Mouse (Mus musculus) kidney, adult 10 weeks (tissue): Measurements from ENCODE around the gene Sub1. TPM values are rescaled to one million over a fixed set of nuclear protein-coding genes. Genes with fewer than 3 reads are reported as not detected.

Experiments used
- polyA plus RNA-seq: library from polyadenylated mRNA; stranded (reverse); fragments of 350-450 nt; fragmentation: Illumina TruSeq; extraction: RNeasy Lipid Tissue Mini Kit (QIAGEN cat#74804); gene quantifications from one replicate; pipeline ENCODE4 v1.2.3, GENCODE M21; 2014; ENCODE audit warnings: low read depth, low replicate concordance

Gene Sub1
- polyA plus RNA-seq, result 310 TPM

GRCm38 (mm10) chr15:11996883-11997282, at the start of gene Sub1:
TSS of gene Sub1 (minus strand) at chr15:11996983.

Other genes starting within 250 kb of the Sub1 start
- gene Npr3, start 89.7 kb downstream of the Sub1 start, polyA plus RNA-seq, result 20.9 TPM
- 135 TPM for gene Zfr, start 120.8 kb upstream of the Sub1 start, polyA plus RNA-seq
- gene Mtmr12, start 208.0 kb upstream of the Sub1 start, polyA plus RNA-seq, result 22.9 TPM